8 mouse cellular contexts compared by ENCODE assay signal in genomic region chr9:78482386-78482785, GRCm38 (mm10). TPM values are rescaled to one million over a fixed set of nuclear protein-coding genes. Genes with fewer than 3 reads are reported as not detected.
DNase-seq lines count a peak whose midpoint lies in the region; ATAC-seq lines count a peak whose summit lies in the region.

No protein-coding gene starts in this region.

- DNase-seq in heart, adult 18-20 months: no peak
- DNase-seq in embryonic facial prominence, embryonic 11.5 days (ENCODE audit: low spot score): no peak
- DNase-seq in gastrocnemius, postnatal 4 days (ENCODE audit: low spot score in 2 of 2): no peak
- no peak for DNase-seq in urinary bladder, adult 18-20 months (ENCODE audit: low spot score in 2 of 2)
- no peak for DNase-seq in left cerebral cortex, adult 11 months (ENCODE audit: low spot score)

- peak overlapping the region; percentile 93 for H3K9ac ChIP-seq in heart, embryonic 16.5 days (ENCODE audit: low read length)
- H3K9ac ChIP-seq in embryonic facial prominence, embryonic 11.5 days (replicated peaks; ENCODE audit: low read length): peak overlapping the region; percentile 93
- peak overlapping the region; percentile 94 for H3K9ac ChIP-seq in intestine, embryonic 16.5 days (ENCODE audit: low read depth, low read length)
- H3K9ac ChIP-seq in midbrain, embryonic 16.5 days (ENCODE audit: low read depth, low read length): peak overlapping the region; percentile 96

- peak overlapping the region; percentile 99 for H3K27ac ChIP-seq in heart, embryonic 16.5 days (ENCODE audit: low read length)
- H3K27ac ChIP-seq in embryonic facial prominence, embryonic 11.5 days (replicated peaks; ENCODE audit: low read depth, low read length): peak overlapping the region; percentile 96
- peak overlapping the region; percentile 99 for H3K27ac ChIP-seq in intestine, embryonic 16.5 days (ENCODE audit: low read length)
- H3K27ac ChIP-seq in midbrain, embryonic 16.5 days (ENCODE audit: low read length): peak overlapping the region; percentile 100

- 17% methylated on average over 3 of the region's 3 CpGs for WGBS in heart, embryonic 16.5 days
- WGBS in embryonic facial prominence, embryonic 11.5 days: 7% methylated on average over 3 of the region's 3 CpGs
- WGBS in intestine, embryonic 16.5 days: 8% methylated on average over 3 of the region's 3 CpGs
- 8% methylated on average over 3 of the region's 3 CpGs for WGBS in midbrain, embryonic 16.5 days

- H3K36me3 ChIP-seq in heart, embryonic 16.5 days (ENCODE audit: control insufficient read depth, insufficient read depth): peaks cover 17% of the 10 kb centered on the region
- H3K36me3 ChIP-seq in embryonic facial prominence, embryonic 11.5 days (replicated peaks; ENCODE audit: control insufficient read depth, insufficient read depth, low read depth, low read length): peaks cover 5% of the 10 kb centered on the region
- no peaks in the 10 kb centered on the region for H3K36me3 ChIP-seq in intestine, embryonic 16.5 days (ENCODE audit: control insufficient read depth, insufficient read depth, low read length)
- peaks cover 12% of the 10 kb centered on the region for H3K36me3 ChIP-seq in midbrain, embryonic 16.5 days (ENCODE audit: control insufficient read depth, insufficient read depth, low read length)

- no peaks in the 10 kb centered on the region for H3K27me3 ChIP-seq in heart, embryonic 16.5 days (ENCODE audit: control insufficient read depth, insufficient read depth, low read length)
- no peaks in the 10 kb centered on the region for H3K27me3 ChIP-seq in embryonic facial prominence, embryonic 11.5 days (ENCODE audit: control insufficient read depth, insufficient read depth, low read length)
- H3K27me3 ChIP-seq in intestine, embryonic 16.5 days (replicated peaks; ENCODE audit: control insufficient read depth, insufficient read depth, low read length): no peaks in the 10 kb centered on the region
- no peaks in the 10 kb centered on the region for H3K27me3 ChIP-seq in midbrain, embryonic 16.5 days (ENCODE audit: control insufficient read depth, insufficient read depth, low read depth, low read length)

- ATAC-seq in heart, embryonic 16.5 days (replicated peaks; ENCODE audit: extremely low read depth, insufficient read depth, low FRiP score): no peak
- no peak for ATAC-seq in embryonic facial prominence, embryonic 11.5 days (replicated peaks; ENCODE audit: insufficient number of reproducible peaks, low FRiP score, low TSS enrichment, low read depth)
- no peak for ATAC-seq in intestine, embryonic 16.5 days
- no peak for ATAC-seq in midbrain, embryonic 16.5 days

- no peaks in the 10 kb centered on the region for H3K9me3 ChIP-seq in heart, embryonic 16.5 days (replicated peaks; ENCODE audit: control insufficient read depth, low read length)
- no peaks in the 10 kb centered on the region for H3K9me3 ChIP-seq in embryonic facial prominence, embryonic 11.5 days (replicated peaks; ENCODE audit: control insufficient read depth, low read length)
- no peaks in the 10 kb centered on the region for H3K9me3 ChIP-seq in intestine, embryonic 16.5 days (ENCODE audit: control insufficient read depth, low read length)
- H3K9me3 ChIP-seq in midbrain, embryonic 16.5 days (replicated peaks; ENCODE audit: control insufficient read depth, low read length, poor library complexity, severe bottlenecking): no peaks in the 10 kb centered on the region

- H3K4me3 ChIP-seq in heart, embryonic 16.5 days (ENCODE audit: low read length): peak overlapping the region; percentile 77
- H3K4me3 ChIP-seq in embryonic facial prominence, embryonic 11.5 days (ENCODE audit: low read depth, low read length): peak overlapping the region; percentile 99
- peak overlapping the region; percentile 98 for H3K4me3 ChIP-seq in intestine, embryonic 16.5 days (ENCODE audit: low read length)
- peak overlapping the region; percentile 59 for H3K4me3 ChIP-seq in midbrain, embryonic 16.5 days (ENCODE audit: low read depth, low read length)

- peak overlapping the region; percentile 80 for H3K4me2 ChIP-seq in heart, embryonic 16.5 days (ENCODE audit: low read depth, low read length)
- H3K4me2 ChIP-seq in embryonic facial prominence, embryonic 11.5 days (ENCODE audit: low read depth, low read length): peak overlapping the region; percentile 59
- peak overlapping the region; percentile 54 for H3K4me2 ChIP-seq in intestine, embryonic 16.5 days (ENCODE audit: low read depth, low read length)
- H3K4me2 ChIP-seq in midbrain, embryonic 16.5 days (ENCODE audit: low read length): peak overlapping the region; percentile 69

- H3K4me1 ChIP-seq in heart, embryonic 16.5 days (ENCODE audit: control insufficient read depth, insufficient read depth, low read length): peaks cover 21% of the 10 kb centered on the region
- H3K4me1 ChIP-seq in embryonic facial prominence, embryonic 11.5 days (ENCODE audit: control insufficient read depth, insufficient read depth, low read length): no peaks in the 10 kb centered on the region
- H3K4me1 ChIP-seq in intestine, embryonic 16.5 days (ENCODE audit: control insufficient read depth, insufficient read depth, low read length): peaks cover 6% of the 10 kb centered on the region
- peaks cover 27% of the 10 kb centered on the region for H3K4me1 ChIP-seq in midbrain, embryonic 16.5 days (ENCODE audit: control insufficient read depth, insufficient read depth, low read length)

RNA-seq across cellular contexts. Expression of gene Eef1a1, which starts 6.6 kb away (rescaled TPM):
- polyA plus RNA-seq in heart, embryonic 16.5 days (2015; fragmentation: Nextera tagmentation; extraction: Ambion mirVana): 3,112 and 3,297 TPM in 2 replicates
- 1,000 to 10,000 TPM in 1 of 2 experiments, 100 to 1,000 TPM in 1; 994 to 1,266 TPM for total RNA-seq in heart, adult 18-20 months (2021)
- 5,291 and 5,417 TPM in 2 replicates for polyA plus RNA-seq in embryonic facial prominence, embryonic 11.5 days (2014; fragmentation: Nextera tagmentation; extraction: Ambion mirVana)
- polyA plus RNA-seq in intestine, embryonic 16.5 days (2015; fragmentation: Nextera tagmentation; extraction: Ambion mirVana): 4,065 and 4,271 TPM in 2 replicates
- 2,998 and 3,109 TPM in 2 replicates for polyA plus RNA-seq in midbrain, embryonic 16.5 days (2015; fragmentation: Nextera tagmentation; extraction: Ambion mirVana)
- 1,000 to 10,000 TPM; 5,472 to 6,062 TPM for total RNA-seq in gastrocnemius, postnatal 4 days (2021)

RNA-seq across cellular contexts. Expression of gene Gm17324, which starts 33.8 kb away (rescaled TPM):
- polyA plus RNA-seq in heart, embryonic 16.5 days (2015; fragmentation: Nextera tagmentation; extraction: Ambion mirVana): 0.49 and 0.50 TPM in 2 replicates
- not detected for total RNA-seq in heart, adult 18-20 months (2021)
- polyA plus RNA-seq in embryonic facial prominence, embryonic 11.5 days (2014; fragmentation: Nextera tagmentation; extraction: Ambion mirVana): 0.32 and 0.70 TPM in 2 replicates
- polyA plus RNA-seq in intestine, embryonic 16.5 days (2015; fragmentation: Nextera tagmentation; extraction: Ambion mirVana): 0.24 and 0.48 TPM in 2 replicates
- polyA plus RNA-seq in midbrain, embryonic 16.5 days (2015; fragmentation: Nextera tagmentation; extraction: Ambion mirVana): 1.7 and 2.1 TPM in 2 replicates
- under 1 TPM in 1 of 2 experiments, not detected in 1; 0.52 TPM for total RNA-seq in gastrocnemius, postnatal 4 days (2021)

RNA-seq across cellular contexts. Expression of gene Mto1, which starts 34.4 kb away (rescaled TPM):
- 30.1 and 32.8 TPM in 2 replicates for polyA plus RNA-seq in heart, embryonic 16.5 days (2015; fragmentation: Nextera tagmentation; extraction: Ambion mirVana)
- total RNA-seq in heart, adult 18-20 months (2021): 10 to 100 TPM; 21.9 to 25.0 TPM
- polyA plus RNA-seq in embryonic facial prominence, embryonic 11.5 days (2014; fragmentation: Nextera tagmentation; extraction: Ambion mirVana): 21.4 and 24.7 TPM in 2 replicates
- 25.0 and 27.0 TPM in 2 replicates for polyA plus RNA-seq in intestine, embryonic 16.5 days (2015; fragmentation: Nextera tagmentation; extraction: Ambion mirVana)
- 27.9 and 29.3 TPM in 2 replicates for polyA plus RNA-seq in midbrain, embryonic 16.5 days (2015; fragmentation: Nextera tagmentation; extraction: Ambion mirVana)
- 10 to 100 TPM; 14.7 to 17.4 TPM for total RNA-seq in gastrocnemius, postnatal 4 days (2021)

RNA-seq across cellular contexts. Expression of gene Cgas, which starts 39.3 kb away (rescaled TPM):
- 1.4 and 1.5 TPM in 2 replicates for polyA plus RNA-seq in heart, embryonic 16.5 days (2015; fragmentation: Nextera tagmentation; extraction: Ambion mirVana)
- under 1 TPM; 0.39 to 0.42 TPM for total RNA-seq in heart, adult 18-20 months (2021)
- 0.84 and 0.92 TPM in 2 replicates for polyA plus RNA-seq in embryonic facial prominence, embryonic 11.5 days (2014; fragmentation: Nextera tagmentation; extraction: Ambion mirVana)
- polyA plus RNA-seq in intestine, embryonic 16.5 days (2015; fragmentation: Nextera tagmentation; extraction: Ambion mirVana): 1.6 and 1.9 TPM in 2 replicates
- polyA plus RNA-seq in midbrain, embryonic 16.5 days (2015; fragmentation: Nextera tagmentation; extraction: Ambion mirVana): 0.53 and 0.74 TPM in 2 replicates
- 1 to 10 TPM; 1.3 to 1.7 TPM for total RNA-seq in gastrocnemius, postnatal 4 days (2021)
